Mouse (Mus musculus) T-helper 2 cell (primary cell): ENCODE measurements around the gene Tinagl1.

ENCODE experiments used
- in situ Hi-C: fragments of 300-600 bp; cut with MboI, MseI; formaldehyde crosslinking; loops from one replicate; pipeline ENCODE4 v1.15.1; 2025; ENCODE audit warnings: high pct_unique_total_duplicates

Gene Tinagl1

GRCm38 (mm10) chr4:130141786-130142185, 33.1 kb downstream of the Tinagl1 start:
- in situ Hi-C loops: loop anchor here (5.0 kb wide), 1 partner anchor 66 kb away; no protein-coding TSS in a partner anchor

GRCm38 (mm10) chr4:130140992-130141402, 33.9 kb downstream of the Tinagl1 start:
- in situ Hi-C loops: loop anchor here (5.0 kb wide), 1 partner anchor 66 kb away; no protein-coding TSS in a partner anchor

DNA sequence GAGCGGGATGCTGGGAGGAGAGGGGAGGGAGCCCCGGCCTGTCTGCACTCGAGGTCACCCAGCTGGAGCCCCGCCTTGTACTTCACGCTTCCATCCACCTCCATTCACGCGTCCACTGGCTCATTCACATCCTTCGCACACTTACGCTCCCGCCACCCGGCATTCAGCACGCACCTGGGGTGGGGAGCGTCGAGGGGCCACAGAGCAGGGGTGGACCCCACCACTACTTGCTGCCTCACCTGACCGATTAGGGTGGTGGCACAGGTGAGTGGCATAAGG, 35.8 kb downstream of the Tinagl1 start, which contains the start of gene Hcrtr1:
Hcrtr1 (minus strand) TSS at position 146 of the 279 bp plus-strand sequence.
- in situ Hi-C loops: no loop called here

DNA sequence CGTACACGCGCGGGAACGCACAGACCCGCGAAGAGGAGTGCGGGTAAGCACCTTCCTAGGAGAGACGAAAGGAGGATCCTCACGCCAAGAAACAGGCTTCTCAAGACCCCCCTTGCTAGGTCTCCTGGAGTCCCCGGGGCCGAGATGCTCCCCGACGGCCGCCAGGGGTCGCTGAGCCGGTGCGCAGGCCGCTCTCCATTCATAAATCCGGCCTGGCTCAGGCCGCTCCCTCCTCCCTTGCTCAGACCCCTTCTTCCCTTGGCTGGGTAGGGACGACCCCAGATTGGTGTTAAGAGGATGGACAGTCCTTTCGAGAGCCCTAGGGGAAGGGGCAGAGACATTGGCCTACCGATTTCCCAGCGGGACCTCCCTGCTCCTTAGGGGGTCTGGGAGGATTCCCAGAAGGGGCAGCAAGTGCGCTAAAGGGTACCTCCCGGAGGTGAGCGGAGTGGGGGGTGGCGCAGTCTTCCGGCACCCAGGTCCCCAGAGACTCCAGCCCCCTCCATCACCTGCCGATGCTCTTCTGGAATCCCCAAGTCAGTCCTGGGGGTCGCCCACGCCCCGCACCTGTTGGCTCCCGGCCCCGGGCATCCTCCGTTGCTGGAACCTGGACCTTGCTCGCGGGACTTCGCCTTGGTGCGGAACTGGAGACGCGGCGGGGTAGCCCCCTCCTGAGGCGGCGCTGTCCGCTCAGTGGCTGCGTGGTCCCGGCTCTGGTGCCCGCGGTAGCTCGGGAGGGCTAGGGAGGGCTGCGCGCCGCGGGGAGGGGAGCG, 36.3 kb downstream of the Tinagl1 start:
- in situ Hi-C loops: no loop called here

DNA sequence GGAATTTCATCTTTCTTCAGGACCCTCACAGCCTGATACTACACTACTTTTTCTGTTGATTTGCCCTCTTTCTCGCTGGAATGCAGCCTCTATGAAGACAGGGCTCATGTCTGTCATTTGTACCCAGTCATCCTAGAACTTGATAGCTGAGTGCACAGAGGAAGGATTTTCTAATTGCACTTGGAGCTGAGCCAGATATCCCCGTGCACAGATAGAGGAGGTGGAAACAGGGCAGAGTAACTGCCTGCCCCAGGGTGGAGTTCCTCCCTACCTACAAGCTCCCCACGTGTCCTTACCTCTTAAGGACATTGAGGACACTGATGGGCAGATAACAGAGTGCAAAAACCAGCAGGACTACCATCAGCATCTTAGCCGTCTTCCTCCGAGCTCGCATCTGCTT, 41.5 kb downstream of the Tinagl1 start:
- in situ Hi-C loops: no loop called here

DNA sequence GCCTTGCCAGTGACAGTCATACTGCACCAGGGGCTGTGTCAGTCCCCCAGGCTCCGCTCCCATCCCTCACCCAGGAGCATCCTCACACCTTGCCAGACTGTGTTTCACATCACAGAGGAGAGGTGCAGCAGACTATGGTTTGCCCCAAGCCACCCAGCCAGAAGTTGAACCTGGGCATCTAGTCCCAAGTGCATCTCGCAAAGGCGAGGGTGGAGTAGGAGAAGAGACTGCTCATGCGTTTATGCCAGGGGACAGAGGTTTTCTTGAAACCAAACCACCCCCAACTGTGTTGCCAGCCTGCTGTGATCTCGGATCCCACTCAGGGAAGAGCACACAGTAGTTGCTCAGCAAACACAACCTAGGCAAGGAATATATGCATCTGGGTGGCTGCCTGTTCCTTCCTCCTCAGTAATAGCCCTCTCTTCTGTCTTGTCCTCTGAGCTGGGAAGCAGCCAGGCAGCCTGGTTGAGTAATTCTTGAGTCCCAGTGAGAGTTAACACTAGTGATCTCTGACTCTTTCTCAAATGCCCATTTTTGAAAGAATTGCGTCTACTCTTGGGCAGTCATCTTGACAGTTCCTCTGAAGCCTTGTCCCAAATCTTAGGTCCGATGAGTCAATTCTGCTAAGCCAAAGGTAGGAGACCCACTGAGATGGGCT, 43.3 kb downstream of the Tinagl1 start:
- in situ Hi-C loops: no loop called here

DNA sequence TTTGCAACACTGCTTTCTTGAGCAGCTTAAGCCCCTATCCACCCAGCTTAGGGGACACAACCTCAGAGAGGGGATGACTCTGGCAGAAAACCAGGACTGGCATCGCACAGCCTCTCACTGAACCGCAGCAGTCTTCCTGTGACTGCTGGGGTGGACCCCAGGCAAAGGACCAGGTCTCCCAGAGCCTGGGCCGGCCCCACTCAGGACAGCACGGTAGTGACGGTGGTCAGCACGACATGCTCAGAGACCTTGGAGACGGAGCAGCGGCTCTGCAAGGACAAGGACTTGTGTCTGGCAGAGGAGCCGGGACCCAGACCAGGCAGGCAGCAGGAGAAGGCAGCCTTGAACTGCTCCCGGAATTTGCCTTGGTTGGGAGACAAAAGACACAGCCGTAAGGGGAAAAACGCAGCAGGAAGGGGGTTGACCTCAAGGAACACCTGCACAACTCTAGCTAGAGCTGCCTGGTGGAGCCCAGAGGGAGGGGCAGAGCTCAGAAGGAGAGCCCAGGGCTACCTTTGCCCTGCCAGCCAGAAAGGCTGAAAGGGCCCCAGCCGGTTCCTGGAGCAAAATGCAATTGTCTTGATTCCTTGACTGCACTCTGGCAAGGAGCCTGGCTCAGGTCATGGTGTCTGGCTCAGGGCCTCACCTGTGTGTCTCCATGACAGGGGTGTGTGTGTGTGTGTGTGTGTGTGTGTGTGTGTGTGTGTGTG, 44.1 kb downstream of the Tinagl1 start:
- in situ Hi-C loops: no loop called here

- in situ Hi-C loops: no loop called here
Observed at GRCm38 (mm10) chr4:130130082-130130481, 44.8 kb downstream of the Tinagl1 start.

DNA sequence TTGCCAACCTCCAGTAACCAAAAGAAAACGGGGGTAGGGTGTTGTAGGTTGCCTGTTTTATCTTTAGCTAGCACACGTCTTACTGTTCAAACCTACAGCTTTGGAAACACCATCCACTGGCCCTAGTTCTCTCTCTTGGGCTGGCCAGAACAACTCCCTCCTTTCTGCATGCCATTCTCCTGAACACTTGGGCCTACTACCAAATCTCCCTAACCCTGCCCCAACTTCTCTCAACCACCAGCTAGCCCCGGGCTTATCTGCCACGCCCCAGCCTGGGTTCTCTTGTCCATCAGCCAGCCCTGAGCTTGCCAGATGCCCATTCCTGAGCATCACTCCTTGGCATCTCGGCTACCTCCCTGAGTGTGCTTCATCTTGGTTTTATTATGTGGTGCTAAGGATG, 46.0 kb downstream of the Tinagl1 start:
- in situ Hi-C loops: loop anchor here (5.0 kb wide), 1 partner anchor 508 kb away; no protein-coding TSS in a partner anchor

- in situ Hi-C loops: loop anchor here (5.0 kb wide), 1 partner anchor 511 kb away; no protein-coding TSS in a partner anchor
Observed at GRCm38 (mm10) chr4:130125935-130126334, 49.0 kb downstream of the Tinagl1 start.

- in situ Hi-C loops: loop anchor here (5.0 kb wide), 1 partner anchor 512 kb away; no protein-coding TSS in a partner anchor
Observed at GRCm38 (mm10) chr4:130125164-130125563, 49.8 kb downstream of the Tinagl1 start.

DNA sequence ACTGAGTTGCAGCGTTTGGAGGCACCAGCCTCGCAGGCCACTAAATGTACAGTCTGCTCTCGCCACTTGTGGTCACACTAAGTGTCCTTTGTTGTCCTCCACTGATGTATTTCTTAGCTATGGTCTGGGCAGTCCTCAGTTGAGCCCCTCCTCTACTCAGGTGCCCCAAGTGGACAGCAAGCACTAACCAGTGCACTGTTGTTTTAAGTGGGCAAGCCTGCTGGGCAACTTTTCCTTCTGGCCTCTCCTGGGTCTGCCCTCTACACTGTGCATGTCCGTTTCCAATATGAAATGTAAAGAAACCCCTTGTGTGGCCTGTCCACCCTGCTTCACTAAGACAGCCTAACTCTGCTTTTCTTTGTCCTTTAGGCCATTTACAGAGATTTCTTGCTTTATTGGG, 50.8 kb downstream of the Tinagl1 start:
- in situ Hi-C loops: no loop called here

GRCm38 (mm10) chr4:130123020-130123419, 51.9 kb downstream of the Tinagl1 start:
- in situ Hi-C loops: no loop called here

GRCm38 (mm10) chr4:130121560-130121959, 53.4 kb downstream of the Tinagl1 start:
- in situ Hi-C loops: no loop called here

- in situ Hi-C loops: no loop called here
Observed at GRCm38 (mm10) chr4:130120752-130121151, 54.2 kb downstream of the Tinagl1 start.
